ENCODE assay signal across 17 mouse cellular contexts in genomic region chr9:5201779-5202178, GRCm38 (mm10).
"Had no signal": no experiment of that assay in that cellular context is flagged by ENCODE, and none has a peak within 500 bp of the region (broad histone marks: within the 10 kb centered on the region; RNA-seq: fewer than 3 reads in every experiment).

No protein-coding gene starts in this region.

- DNase-seq: lung, adult 18-20 months; lung, embryonic 14.5 days; lung, postnatal 10 days; lung, postnatal 4 days; right cerebral cortex, adult 18-20 months; right cerebral cortex, postnatal 25 days; right cerebral cortex, postnatal 4 days; spleen, adult 18-20 months; thymus, adult 18-20 months; thymus, postnatal 14 days; thymus, postnatal 36 days had no signal

- H3K27me3 ChIP-seq: midbrain, embryonic 15.5 days; neural tube, embryonic 13.5 days; neural tube, embryonic 15.5 days had no signal

- H3K4me3 ChIP-seq: midbrain, embryonic 10.5 days; midbrain, embryonic 15.5 days; myocyte; neural tube, embryonic 13.5 days; neural tube, embryonic 15.5 days had no signal

- H3K4me1 ChIP-seq: midbrain, embryonic 10.5 days; midbrain, embryonic 15.5 days; neural tube, embryonic 13.5 days; neural tube, embryonic 15.5 days had no signal

- H3K36me3 ChIP-seq: midbrain, embryonic 10.5 days; midbrain, embryonic 15.5 days; neural tube, embryonic 13.5 days; neural tube, embryonic 15.5 days had no signal

- H3K9ac ChIP-seq: liver, embryonic 14.5 days; lung, embryonic 14.5 days; midbrain, embryonic 15.5 days; neural tube, embryonic 13.5 days; neural tube, embryonic 15.5 days had no signal

- H3K9me3 ChIP-seq: midbrain, embryonic 10.5 days; midbrain, embryonic 15.5 days; neural tube, embryonic 13.5 days; neural tube, embryonic 15.5 days had no signal

- H3K4me2 ChIP-seq: lung, embryonic 14.5 days; midbrain, embryonic 15.5 days; neural tube, embryonic 13.5 days; neural tube, embryonic 15.5 days had no signal

- H3K27ac ChIP-seq: liver, embryonic 14.5 days; midbrain, embryonic 10.5 days; midbrain, embryonic 15.5 days; neural tube, embryonic 13.5 days; neural tube, embryonic 15.5 days had no signal

- ATAC-seq: midbrain, embryonic 15.5 days had no signal
